Mouse (Mus musculus) cerebellum, postnatal 36 days (tissue): Measurements from ENCODE around the gene Hpn.

ENCODE experiments used
- DNase-seq, 2 experiments: peaks; one replicate each; pipeline ENCODE4 v3.0.0; 2021 to 2022; ENCODE audit warnings: mixed read lengths in 2 of 2

Hpn gene

DNA sequence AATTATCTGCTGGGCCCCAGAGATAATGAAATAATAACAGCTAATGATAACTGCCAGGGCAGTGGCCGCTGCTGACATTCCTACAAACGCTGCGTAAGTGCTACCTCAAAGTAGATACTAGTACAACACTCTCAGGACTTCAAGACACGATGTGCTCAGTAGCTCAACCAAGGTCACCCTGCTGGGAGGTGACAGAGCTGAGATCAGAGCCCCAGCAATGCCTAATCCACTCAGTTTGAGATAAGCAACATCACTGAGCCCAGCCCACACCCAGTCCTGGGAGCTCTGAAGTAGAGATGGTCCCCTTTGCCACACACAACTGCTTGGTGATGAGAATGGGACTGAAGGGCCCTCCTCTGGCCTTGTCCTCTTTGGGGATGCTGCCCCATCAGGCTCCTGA is 25.2 kb upstream of the Hpn start:
- DNase-seq, result no peak

DNA sequence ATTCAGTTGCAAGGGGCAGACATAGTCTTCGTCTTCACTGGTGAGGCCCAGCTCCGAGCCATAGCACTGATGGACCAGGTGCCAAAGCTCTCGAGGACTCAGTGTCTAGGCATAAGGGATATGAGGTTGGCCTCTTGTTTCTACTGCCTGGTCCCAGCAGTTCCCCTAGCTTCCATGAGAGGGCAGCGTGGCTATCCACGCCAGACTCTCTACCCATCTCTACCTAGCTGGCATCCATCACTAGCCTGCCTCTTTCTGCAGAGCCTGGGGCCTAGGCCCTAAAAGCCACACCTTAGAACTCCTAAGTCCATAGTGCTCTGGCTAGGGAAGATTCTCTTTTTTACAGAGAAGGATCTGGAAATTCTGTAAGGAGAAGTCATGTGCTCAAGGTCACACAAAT is 24.7 kb upstream of the Hpn start:
- DNase-seq, result peak; percentile 78 to 79

GRCm38 (mm10) chr7:31135717-31136116 is 20.6 kb upstream of the Hpn start:
- DNase-seq, result no peak

- no peak for DNase-seq
Observed at GRCm38 (mm10) chr7:31131866-31132265, 16.8 kb upstream of the Hpn start.

DNA sequence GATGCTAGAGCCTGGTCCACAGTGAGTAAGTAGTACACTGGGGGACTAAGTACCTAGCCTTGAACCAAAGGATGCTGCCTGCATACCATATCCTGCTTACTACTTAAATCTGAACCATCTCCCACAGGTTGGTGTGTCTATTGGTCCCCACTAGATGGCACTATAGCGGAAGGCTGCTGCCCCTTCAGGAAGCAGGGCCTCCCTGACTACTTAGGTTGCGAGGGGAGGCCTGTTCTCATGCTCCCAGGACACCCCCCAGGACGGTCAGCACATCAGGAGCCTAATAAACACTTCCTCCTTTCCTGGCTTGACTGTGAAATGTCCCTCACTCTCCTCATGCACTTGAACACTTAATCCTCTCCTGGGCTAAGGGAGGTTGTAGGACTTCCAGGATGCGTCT is 15.8 kb upstream of the Hpn start:
- DNase-seq, result peak; percentile 61 to 65

DNA sequence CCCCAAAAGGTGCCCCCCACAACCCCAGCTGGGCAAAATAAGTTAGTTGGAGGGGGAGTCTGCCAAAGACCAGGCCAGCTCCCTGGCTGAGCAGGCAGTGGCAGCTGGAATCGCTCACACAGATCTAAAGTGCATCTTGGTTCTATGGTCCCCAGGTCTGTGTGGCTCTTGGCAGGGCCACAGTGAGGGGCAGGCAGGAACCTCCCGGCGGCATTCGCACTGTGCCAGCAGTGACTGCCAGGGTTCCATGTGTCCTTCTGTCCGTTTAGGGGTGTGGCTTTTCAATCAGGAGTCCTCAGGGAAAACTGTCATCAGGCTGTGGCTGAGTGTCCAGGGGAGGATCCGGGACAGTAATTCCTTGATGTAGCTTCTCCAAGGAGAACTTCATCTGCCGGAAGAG is 15.1 kb upstream of the Hpn start:
- no peak for DNase-seq

GRCm38 (mm10) chr7:31128157-31128705 is 13.1 kb upstream of the Hpn start:
- no peak for DNase-seq

DNA sequence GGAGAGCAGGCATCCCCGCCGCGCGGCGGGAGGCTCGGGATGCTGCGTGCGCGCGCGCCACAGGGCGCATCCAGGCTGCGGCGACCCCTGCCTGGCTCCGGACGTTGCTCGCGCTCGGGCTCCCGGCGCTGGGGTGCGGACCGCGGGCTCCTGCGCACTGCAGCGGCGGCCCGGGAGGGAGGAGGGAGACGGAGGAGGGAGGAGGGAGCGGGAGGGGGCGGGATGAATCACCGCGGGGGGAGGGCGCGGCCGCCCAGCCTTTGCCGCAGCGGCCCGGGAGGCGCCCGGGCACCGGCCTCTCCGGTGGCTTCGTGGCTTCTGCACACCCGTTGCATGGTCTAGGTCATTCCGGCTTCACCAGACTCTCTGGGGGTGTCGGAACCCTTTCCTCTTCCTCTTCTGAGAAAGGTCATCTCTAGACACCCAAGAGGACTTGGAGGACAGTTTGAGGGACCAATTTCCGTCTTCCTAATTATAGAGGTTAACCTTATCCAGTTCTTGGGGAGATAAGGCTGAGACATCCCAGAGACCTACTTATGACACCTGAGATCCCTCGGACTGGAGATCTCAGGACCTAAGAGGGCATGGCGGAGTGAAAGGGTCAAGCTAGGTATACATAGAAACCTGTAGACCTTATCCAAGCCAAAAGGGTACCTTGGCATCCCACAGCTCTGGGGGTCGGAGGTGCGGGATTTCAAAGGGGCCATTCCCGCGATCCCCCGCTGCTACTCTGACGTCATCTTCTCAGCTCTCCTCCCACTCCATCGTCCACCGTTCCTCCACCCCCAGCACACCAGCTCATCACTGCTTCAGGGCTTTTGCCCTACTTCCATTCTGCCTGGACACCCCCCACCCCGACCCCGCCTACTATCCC is 12.0 kb upstream of the Hpn start, which contains the start of gene Scn1b:
TSS of gene Scn1b (minus strand) at position 153 of the 874 bp plus-strand sequence.
- DNase-seq, result peak; percentile 75 to 85

DNA sequence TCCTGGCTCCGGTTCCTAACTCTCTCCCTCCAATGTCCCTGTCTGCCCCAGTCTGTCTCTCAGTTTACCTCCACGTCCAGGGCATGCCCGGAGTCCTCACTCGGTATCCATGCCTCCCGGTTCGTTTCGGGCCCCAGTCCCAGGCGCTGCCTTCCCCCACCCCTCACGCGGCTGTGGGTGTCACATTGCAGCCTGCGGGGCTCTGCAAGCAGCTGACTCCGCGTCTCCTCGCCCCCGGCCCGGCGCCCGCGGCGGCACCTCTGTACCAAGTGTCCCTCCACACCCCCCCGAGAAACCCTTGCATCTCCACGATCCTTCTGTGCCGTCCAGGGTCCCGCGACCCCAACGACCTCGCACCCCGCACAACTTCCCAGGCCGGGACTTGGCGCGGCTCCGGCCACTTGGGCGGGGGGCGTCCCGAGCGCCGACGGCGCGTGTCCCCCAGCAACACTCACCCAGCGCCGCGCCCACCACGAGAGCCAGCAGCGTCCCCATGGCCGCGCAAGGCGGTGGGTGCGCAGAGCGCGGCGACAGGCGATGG is 11.2 kb upstream of the Hpn start:
- peak; percentile 49 to 51 for DNase-seq

GRCm38 (mm10) chr7:31125116-31125515 is 10.0 kb upstream of the Hpn start:
- DNase-seq, result peak; percentile 80 to 81

DNA sequence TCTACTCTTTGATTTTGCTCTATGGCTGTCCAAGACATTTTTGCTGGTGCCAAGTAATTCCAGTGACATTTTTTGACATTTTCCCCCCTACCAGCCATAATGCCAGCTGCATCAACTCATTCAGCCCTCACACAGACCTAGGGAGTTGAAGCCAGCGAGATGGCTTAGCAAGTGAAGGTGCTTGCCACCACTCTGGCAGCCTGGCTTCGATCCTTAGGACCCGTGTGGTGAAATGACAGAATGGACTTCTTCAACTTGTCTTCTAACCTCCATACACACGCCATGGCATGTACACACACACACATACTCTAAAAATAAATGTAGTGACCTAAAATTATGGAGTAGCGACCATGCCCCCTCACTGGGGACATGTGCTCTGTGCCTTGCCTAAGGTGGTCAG is 9.3 kb upstream of the Hpn start:
- peak in 1 of 2 experiments; percentile 36 for DNase-seq

DNA sequence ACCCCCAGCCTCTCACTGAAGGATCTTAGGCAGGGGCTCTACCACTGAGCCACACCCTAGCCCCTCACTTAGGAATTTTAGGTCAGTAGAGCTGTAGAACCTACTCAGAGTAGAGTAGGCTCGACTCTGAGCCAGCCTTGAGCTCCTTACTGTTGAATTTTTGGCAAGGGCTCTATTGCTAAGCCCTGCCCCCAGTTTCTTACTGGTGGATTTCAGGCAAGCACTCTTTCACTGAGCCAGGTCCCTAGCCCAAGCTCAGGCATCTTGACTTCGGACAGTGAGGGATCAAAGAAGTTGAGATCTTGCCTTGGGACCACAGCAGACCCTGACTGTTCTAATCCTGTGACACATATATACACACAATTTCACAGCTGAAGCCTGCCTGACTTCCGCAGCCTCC is 8.6 kb upstream of the Hpn start:
- peak; percentile 32 to 41 for DNase-seq

DNA sequence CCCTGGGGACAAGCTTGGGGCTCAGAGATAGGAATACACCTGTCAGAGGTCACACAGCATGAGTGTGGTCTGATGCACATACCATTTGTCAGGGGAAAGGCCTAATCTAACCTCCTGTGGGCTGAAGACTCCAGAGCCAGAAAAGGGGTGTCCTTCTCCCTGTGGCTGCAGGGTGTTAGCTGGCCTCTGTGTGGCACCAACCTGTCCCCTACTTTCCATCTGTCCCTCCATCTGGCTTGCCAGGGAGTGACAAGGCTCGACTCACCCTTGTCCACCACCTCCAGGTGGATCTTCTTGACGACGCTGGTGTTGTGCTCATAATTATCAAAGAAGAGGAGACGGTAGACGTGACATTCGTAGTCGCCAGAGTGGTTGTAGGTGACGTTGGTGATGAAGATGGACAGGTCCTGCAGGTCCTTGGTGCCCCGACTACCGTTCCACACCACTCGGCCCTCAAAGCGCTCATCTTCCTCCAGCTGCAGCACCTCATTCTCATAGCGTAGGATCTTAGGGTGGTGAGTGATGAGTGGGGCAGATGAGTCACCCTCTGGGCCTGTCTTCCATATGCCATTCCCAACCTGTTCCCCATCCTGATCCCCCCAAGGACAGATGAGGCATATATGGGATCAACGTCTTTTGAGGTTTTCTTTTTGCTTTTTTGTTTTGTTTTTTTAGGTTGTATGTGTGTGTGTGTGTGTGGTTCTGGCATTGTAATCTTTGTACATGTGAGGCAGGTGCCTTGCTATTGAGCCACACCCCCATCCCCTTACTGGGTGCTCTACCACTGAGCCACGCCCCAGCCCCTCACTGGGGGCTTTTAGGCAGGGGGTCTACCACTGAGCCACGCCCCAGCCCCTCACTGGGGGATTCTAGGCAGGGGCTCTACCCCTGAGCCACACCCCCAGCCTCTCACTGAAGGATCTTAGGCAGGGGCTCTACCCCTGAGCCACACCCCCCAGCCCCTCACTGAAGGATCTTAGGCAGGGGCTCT is 7.8 kb upstream of the Hpn start:
- DNase-seq, result peak; percentile 83 to 84

DNA sequence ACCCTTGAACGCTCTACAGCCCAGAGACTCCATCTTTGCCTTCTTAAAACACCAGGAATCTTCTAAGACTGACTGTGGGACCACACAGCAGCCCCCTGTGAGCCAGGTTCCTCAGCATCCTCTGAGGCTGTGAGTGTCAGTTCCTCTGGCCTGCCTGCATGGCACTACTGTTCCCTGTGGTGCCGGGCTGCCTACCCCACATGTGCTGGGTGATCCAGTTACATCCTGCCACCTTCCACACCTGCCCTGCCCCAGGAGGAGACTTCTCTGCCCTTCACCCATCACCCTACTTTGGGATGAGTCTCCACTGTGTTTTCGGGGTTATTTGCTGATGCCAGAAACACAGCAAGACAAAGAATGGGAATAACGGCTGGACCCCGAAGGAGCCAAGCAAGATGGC is 4.5 kb upstream of the Hpn start:
- no peak for DNase-seq

GRCm38 (mm10) chr7:31118486-31118885 is 3.4 kb upstream of the Hpn start:
- DNase-seq, result peak; percentile 73 to 77

DNA sequence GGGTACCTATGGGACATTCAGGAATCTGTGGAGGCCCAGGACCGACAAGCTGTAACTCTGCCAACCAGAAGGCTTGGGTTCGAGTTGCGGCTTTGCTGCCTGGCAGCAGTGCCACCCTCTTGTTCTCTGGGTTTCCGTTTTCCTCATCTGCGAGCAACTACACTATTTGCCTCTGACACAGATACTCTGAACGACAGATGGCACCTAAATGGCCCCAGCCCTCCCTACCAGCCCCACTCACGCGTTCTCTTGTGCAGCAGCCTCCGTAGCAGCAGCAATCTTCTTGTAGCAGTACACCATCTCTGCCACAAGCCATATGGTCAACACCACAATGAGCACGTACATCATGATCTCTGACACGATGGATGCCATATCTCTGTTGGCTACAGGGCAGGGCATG is 2.4 kb upstream of the Hpn start:
- DNase-seq, result peak; percentile 57 to 59

DNA sequence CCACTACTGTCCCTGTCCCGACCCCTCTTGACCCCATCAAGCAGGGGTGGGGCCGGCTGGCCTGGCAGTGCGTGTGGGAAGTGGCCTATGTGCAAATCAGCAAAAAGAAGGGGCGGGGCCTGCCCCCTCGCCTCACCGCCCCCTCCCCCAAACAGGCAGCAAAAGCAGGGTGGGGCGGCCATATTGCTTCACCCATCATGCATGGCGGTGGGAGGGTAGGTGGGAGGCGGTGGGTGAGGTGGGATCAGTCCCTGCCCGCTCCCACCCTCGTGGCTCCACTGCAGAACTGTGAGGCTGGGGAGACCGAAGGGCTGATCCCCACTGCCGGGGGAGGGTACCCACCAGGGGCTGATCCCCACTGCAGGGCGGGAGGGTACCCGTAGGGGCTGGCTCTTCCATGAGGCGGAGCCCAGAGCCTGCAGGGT is 1.6 kb upstream of the Hpn start:
- peak in 1 of 2 experiments; percentile 31 for DNase-seq

- peak; percentile 69 to 73 for DNase-seq
Observed at GRCm38 (mm10) chr7:31115587-31116043, 525 bp upstream of the Hpn start.

GRCm38 (mm10) chr7:31114646-31115045 is 444 bp downstream of the Hpn start:
- no peak for DNase-seq

DNA sequence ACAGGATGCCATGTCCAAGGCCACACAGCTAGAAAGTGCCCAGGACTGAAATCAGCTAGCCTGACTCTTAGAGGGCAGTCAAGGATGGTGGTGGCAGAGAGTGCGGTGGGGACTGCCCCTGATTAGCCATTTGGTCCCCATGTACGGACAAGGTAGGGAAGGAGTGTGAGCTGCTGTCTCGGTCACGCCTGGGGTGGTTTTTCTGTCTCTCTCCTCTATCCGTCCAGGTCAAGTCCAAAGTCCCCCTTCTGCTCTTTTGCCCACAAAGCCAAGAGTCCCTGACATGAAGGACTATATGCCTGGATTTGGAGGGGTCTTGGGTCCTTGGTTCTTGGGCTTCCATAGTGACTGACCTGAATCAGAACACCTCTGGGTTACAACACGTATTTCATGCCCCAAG is 1.3 kb downstream of the Hpn start:
- DNase-seq, result no peak

- DNase-seq, result no peak
Observed at GRCm38 (mm10) chr7:31112036-31112435, 3.1 kb downstream of the Hpn start.

DNA sequence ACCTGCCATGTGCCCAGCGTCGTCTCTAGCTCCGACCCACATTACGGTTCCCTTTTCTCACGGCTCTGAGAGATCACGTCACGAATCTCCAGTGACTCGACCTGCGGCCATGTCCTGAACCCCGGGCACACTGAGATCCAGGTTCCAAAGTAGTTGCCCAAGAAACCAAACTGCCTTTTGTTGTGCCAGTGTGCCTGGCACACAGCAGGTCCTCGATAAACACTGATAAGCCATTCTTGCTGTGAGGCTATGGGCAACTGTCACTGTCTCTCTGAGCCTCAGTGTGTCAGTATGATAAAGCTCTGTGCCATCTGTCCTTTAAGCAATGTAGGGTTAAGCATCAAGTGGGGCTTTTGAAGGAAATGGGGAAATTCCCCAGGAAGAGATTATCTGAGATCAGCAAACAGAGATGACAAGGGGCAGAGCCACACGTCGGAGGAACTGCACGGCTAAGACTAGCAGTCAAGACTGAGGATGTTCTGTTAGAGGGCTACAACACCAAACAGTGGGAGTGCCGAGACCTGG is 4.2 kb downstream of the Hpn start:
- DNase-seq, result no peak
